Mouse (Mus musculus) hindbrain, embryonic 15.5 days (tissue): ENCODE measurements around the gene Mindy2. TPM values are rescaled to one million over a fixed set of nuclear protein-coding genes. Genes with fewer than 3 reads are reported as not detected.
A peak's percentile ranks its signal among the peaks of the same experiment; 100 is the strongest.

ENCODE experiments used
- ATAC-seq: fragments of 200-750 bp; cut with Nextera tagmentation; 2 replicates; pipeline ENCODE4 v1.8.0; 2017; ENCODE audit warnings: low read depth, moderate number of reproducible peaks, moderate TSS enrichment; ENCODE audit not compliant: low FRiP score
- H3K27ac ChIP-seq: fragments of 300-500 bp; sonication (generic); replicated peaks from 2 replicates; pipeline ENCODE4 v1.5.1; 2015; ENCODE audit warnings: mild to moderate bottlenecking, inconsistent platforms
- H3K27me3 ChIP-seq: fragments of 300-500 bp; sonication (generic); 2 replicates; pipeline ENCODE4 v1.6.1; 2015; ENCODE audit warnings: control low read depth, inconsistent platforms
- H3K36me3 ChIP-seq: fragments of 300-500 bp; sonication (generic); 2 replicates; pipeline ENCODE4 v1.6.1; 2015; ENCODE audit warnings: control low read depth, inconsistent platforms
- H3K4me1 ChIP-seq: fragments of 300-500 bp; sonication (generic); replicated peaks from 2 replicates; pipeline ENCODE4 v1.6.1; 2015; ENCODE audit warnings: control low read depth, inconsistent platforms
- H3K4me2 ChIP-seq: fragments of 300-500 bp; sonication (generic); 2 replicates; pipeline ENCODE4 v1.6.1; 2015; ENCODE audit warnings: moderate library complexity, mild to moderate bottlenecking, inconsistent platforms
- H3K4me3 ChIP-seq: fragments of 300-500 bp; sonication (generic); 2 replicates; pipeline ENCODE4 v1.5.1; 2015; ENCODE audit warnings: mild to moderate bottlenecking, inconsistent platforms
- H3K9ac ChIP-seq: fragments of 300-500 bp; sonication (generic); 2 replicates; pipeline ENCODE4 v1.6.1; 2015; ENCODE audit warnings: inconsistent platforms
- H3K9me3 ChIP-seq: fragments of 300-500 bp; sonication (generic); 2 replicates; pipeline ENCODE4 v1.6.1; 2016; ENCODE audit warnings: control low read depth, inconsistent platforms
- WGBS: fragments of 180-500 bp; shearing (Covaris S2); methylation state at CpG from one replicate; pipeline ENCODE4 v1.1.7; 2015; 5-methylcytosine and 5-hydroxymethylcytosine counted together
- polyA plus RNA-seq: library from polyadenylated mRNA; unstranded; fragments of >200 nt; fragmentation: Nextera tagmentation; extraction: Ambion mirVana; gene quantifications from 2 replicates; pipeline ENCODE4 v1.2.1, GENCODE M21; 2015

The Mindy2 gene
- polyA plus RNA-seq, 1 experiment from 2014 or later = 28.0 TPM

- H3K36me3 ChIP-seq = no peaks in the 10 kb centered on the region
- WGBS = 68% methylated on average over 16 of the region's 16 CpGs
- H3K4me2 ChIP-seq = no peak overlapping the region
- no peaks in the 10 kb centered on the region for H3K4me1 ChIP-seq
- H3K4me3 ChIP-seq = no peak overlapping the region
- H3K27me3 ChIP-seq = no peaks in the 10 kb centered on the region
- no peak overlapping the region for H3K9ac ChIP-seq
- H3K9me3 ChIP-seq = no peaks in the 10 kb centered on the region
- ATAC-seq = no peak
- no peak overlapping the region for H3K27ac ChIP-seq
These were observed 8.6 kb upstream of the Mindy2 start for GRCm38 (mm10) chr9:70665372-70666145.

GRCm38 (mm10) chr9:70664847-70665246, 7.9 kb upstream of the Mindy2 start:
- 91% methylated on average over 4 of the region's 4 CpGs for WGBS
- Histone ChIP-seq H3K9me3 (no peaks in the 10 kb centered on the region), H3K27ac (no peak overlapping the region), H3K4me2 (no peak overlapping the region), H3K27me3 (no peaks in the 10 kb centered on the region), H3K36me3 (no peaks in the 10 kb centered on the region), H3K4me1 (no peaks in the 10 kb centered on the region), H3K9ac (no peak overlapping the region), H3K4me3 (no peak overlapping the region)
- no peak for ATAC-seq

DNA sequence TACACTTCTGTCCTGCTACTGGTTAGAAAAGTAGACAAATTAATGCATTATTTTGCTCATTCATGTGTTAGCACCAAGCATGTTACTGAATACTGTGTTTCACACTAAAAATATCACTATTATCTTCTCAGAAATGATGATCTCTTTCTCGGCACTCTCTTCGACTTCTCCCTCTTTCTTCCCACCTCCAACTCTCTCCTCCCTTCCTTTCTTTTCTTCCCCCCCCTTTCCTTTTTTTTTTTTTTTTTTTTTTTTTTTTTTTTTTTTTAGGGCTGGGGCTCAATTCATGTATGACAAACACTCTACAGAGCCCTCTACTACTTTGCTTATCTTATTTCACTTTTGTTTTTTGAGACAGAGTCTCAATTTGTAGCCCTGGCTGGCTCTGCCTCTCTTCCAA, 1.3 kb upstream of the Mindy2 start:
- H3K9ac ChIP-seq = no peak overlapping the region
- H3K27ac ChIP-seq = no peak overlapping the region
- no peaks in the 10 kb centered on the region for H3K36me3 ChIP-seq
- peaks cover 29% of the 10 kb centered on the region for H3K4me1 ChIP-seq
- WGBS = 74% methylated on average over 2 of the region's 2 CpGs
- H3K4me3 ChIP-seq = no peak overlapping the region
- H3K9me3 ChIP-seq = no peaks in the 10 kb centered on the region
- ATAC-seq = no peak
- H3K4me2 ChIP-seq = no peak overlapping the region
- H3K27me3 ChIP-seq = no peaks in the 10 kb centered on the region

- WGBS = under 1% methylated on average over 63 of the region's 72 CpGs
These were observed 605 bp downstream of the Mindy2 start, which contains the start of gene Gm10642 for GRCm38 (mm10) chr9:70656130-70657007. Gene Gm10642, plus strand, starts transcription at chr9:70656251.

DNA sequence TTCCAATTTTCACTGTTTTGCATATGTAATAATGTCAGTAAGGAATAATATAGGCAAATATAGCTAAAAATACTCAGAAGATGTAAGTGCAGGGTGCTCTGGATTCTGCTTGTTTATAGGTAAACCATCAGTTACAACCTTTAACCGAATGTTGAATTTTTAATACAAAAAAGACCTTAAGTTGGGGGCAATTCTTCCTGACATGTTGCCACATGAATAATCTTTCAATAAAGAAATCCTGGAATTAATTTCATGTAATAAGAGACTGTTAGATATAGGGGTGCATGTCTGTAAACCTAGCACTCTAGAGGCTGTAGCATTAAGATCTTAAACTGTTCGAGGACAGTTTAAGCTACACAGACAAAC, 1.2 kb downstream of the Mindy2 start:
- H3K27me3 ChIP-seq = no peaks in the 10 kb centered on the region
- no peaks in the 10 kb centered on the region for H3K36me3 ChIP-seq
- peak overlapping the region; percentile 98 for H3K9ac ChIP-seq
- no peaks in the 10 kb centered on the region for H3K9me3 ChIP-seq
- H3K4me3 ChIP-seq = peak overlapping the region; percentile 97
- H3K4me1 ChIP-seq = peaks cover 44% of the 10 kb centered on the region
- ATAC-seq = no peak
- peak overlapping the region; percentile 98; the same call in 1 of the 2 replicates for H3K27ac ChIP-seq
- WGBS = 34% methylated on average over 2 of the region's 2 CpGs
- peak overlapping the region; percentile 57 for H3K4me2 ChIP-seq

More at GRCm38 (mm10) chr9:70656130-70657007, 605 bp downstream of the Mindy2 start, which contains the start of gene Gm10642:
- Histone ChIP-seq H3K4me1 (peaks cover 44% of the 10 kb centered on the region), H3K9me3 (no peaks in the 10 kb centered on the region), H3K4me3 (peak within 1 kb of the TSS; percentile 97), H3K27me3 (no peaks in the 10 kb centered on the region), H3K9ac (peak within 1 kb of the TSS; percentile 98), H3K27ac (peak within 1 kb of the TSS; percentile 98), H3K4me2 (peak within 1 kb of the TSS; percentile 57), H3K36me3 (no peaks in the 10 kb centered on the region)
- peak; percentile 57 for ATAC-seq

GRCm38 (mm10) chr9:70654496-70654895, 2.5 kb downstream of the Mindy2 start:
- Histone ChIP-seq H3K4me2 (peak overlapping the region; percentile 57), H3K4me3 (peak overlapping the region; percentile 97), H3K4me1 (peaks cover 44% of the 10 kb centered on the region), H3K36me3 (no peaks in the 10 kb centered on the region), H3K27ac (no peak overlapping the region), H3K9me3 (no peaks in the 10 kb centered on the region), H3K27me3 (no peaks in the 10 kb centered on the region), H3K9ac (no peak overlapping the region)
- ATAC-seq = no peak
- 65% methylated on average over 4 of the region's 4 CpGs for WGBS

DNA sequence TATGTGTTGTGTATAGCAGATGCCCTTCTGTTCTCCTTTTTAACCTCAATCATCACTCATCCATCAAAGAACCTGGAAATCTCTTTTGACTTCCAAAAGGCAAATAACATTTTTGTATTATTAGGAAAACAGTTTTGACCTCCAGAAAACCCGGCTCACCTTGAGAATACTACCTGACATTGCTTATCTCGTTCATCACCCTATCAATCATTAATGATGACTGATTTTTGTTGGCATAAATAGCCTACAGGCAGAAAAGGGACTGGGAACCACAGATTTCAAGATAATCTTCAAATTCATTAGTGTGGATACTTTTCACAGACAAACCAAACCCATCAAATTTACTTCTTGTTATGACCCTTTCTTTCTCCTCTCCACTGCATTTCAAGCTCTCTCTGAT, 3.1 kb downstream of the Mindy2 start:
- peak overlapping the region; percentile 97 for H3K4me3 ChIP-seq
- no peak overlapping the region for H3K9ac ChIP-seq
- H3K4me1 ChIP-seq = peaks cover 44% of the 10 kb centered on the region
- 76% methylated on average over 2 of the region's 2 CpGs for WGBS
- no peak for ATAC-seq
- H3K9me3 ChIP-seq = no peaks in the 10 kb centered on the region
- H3K4me2 ChIP-seq = peak overlapping the region; percentile 57
- H3K27me3 ChIP-seq = no peaks in the 10 kb centered on the region
- H3K27ac ChIP-seq = no peak overlapping the region
- H3K36me3 ChIP-seq = no peaks in the 10 kb centered on the region

DNA sequence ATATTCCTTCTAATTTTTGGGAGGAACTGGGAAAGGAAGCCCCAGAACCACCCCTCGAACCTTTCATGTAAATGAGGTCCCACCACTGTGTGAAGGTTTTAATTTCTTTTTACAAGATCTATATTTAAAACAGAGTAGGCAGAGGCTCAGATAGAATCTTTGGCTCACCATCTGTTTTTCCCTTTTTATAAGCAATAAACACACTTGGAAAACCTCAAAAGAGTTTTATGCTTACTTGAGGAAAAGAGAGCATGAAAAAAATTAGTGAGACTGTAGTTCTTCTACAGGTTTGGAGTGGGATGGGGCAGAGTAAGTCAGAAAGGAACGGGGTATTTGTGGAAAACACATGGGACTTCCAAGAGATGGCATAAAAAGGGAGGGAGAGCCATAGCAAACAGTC, 4.8 kb downstream of the Mindy2 start:
- Histone ChIP-seq H3K27me3 (no peaks in the 10 kb centered on the region), H3K9me3 (no peaks in the 10 kb centered on the region), H3K4me1 (peaks cover 39% of the 10 kb centered on the region), H3K27ac (no peak overlapping the region), H3K4me3 (no peak overlapping the region), H3K36me3 (no peaks in the 10 kb centered on the region), H3K4me2 (no peak overlapping the region), H3K9ac (no peak overlapping the region)
- no peak for ATAC-seq
- 82% methylated on average over 2 of the region's 2 CpGs for WGBS

DNA sequence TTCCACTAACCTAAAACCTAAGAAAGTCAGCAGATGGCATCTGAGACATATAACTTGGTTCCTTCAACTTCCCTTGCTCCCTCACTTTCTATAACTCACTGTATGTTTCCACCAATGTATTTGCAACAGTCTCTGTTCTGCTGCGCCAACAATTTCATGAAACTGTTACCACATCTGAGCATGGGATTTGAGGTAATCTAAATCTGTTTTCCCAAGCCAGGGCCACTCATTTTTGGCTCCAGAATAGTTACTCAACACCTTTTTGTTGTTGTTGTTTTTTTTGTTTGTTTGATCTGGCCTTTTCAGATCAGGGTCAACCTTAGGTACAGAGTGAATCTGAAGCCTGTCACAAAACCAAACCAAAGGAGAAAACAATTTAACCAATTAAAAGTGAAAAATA, 6.0 kb downstream of the Mindy2 start:
- H3K9me3 ChIP-seq = no peaks in the 10 kb centered on the region
- no peaks in the 10 kb centered on the region for H3K36me3 ChIP-seq
- peaks cover 39% of the 10 kb centered on the region for H3K4me1 ChIP-seq
- H3K4me3 ChIP-seq = no peak overlapping the region
- no peak overlapping the region for H3K4me2 ChIP-seq
- 98% methylated on average over 1 of the region's 1 CpGs for WGBS
- ATAC-seq = no peak
- no peak overlapping the region for H3K27ac ChIP-seq
- H3K9ac ChIP-seq = no peak overlapping the region
- no peaks in the 10 kb centered on the region for H3K27me3 ChIP-seq

DNA sequence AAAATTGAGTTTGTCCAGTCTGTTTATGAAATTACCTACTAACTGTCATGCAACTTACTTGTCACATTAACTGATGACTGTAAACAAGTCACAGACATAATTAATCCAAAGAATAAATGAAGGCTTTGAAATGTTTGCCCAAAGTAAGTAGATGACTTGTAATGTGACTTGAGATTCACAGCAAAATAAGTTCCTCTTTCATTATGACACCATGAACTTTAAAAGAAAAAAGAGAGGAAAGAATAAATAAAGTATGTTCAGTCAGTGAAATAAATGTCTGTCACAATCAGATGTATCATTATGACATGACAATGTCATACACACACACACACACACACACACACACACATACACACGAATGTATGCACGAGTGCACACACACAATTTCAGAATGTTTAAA, 6.7 kb downstream of the Mindy2 start:
- no peaks in the 10 kb centered on the region for H3K9me3 ChIP-seq
- no peak overlapping the region for H3K4me2 ChIP-seq
- no peak for ATAC-seq
- no peak overlapping the region for H3K4me3 ChIP-seq
- no peaks in the 10 kb centered on the region for H3K36me3 ChIP-seq
- no peak overlapping the region for H3K9ac ChIP-seq
- H3K27me3 ChIP-seq = no peaks in the 10 kb centered on the region
- 92% methylated on average over 2 of the region's 2 CpGs for WGBS
- no peak overlapping the region for H3K27ac ChIP-seq
- peaks cover 35% of the 10 kb centered on the region for H3K4me1 ChIP-seq

DNA sequence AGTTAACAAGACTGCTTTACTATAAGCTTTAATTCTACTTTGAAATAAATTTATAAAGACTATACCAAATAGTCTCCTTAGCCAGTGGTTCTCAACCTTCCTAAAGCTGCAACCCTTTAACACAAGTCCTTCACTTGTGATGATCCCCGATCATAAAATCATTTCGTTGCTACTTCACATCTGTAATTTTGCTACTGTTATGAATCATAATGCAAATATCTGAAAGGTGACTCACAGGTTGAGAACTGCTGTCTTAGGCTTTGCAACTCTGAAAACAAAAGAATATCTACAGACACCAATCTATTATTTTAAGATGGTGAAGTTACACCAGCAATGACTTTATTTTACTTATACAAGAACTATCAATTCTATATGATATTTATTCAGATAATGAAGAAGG, 20.2 kb downstream of the Mindy2 start:
- Histone ChIP-seq H3K9ac (no peak overlapping the region), H3K4me2 (no peak overlapping the region), H3K9me3 (no peaks in the 10 kb centered on the region), H3K36me3 (peaks cover 16% of the 10 kb centered on the region; the same call in 1 of the 2 replicates), H3K27me3 (no peaks in the 10 kb centered on the region), H3K4me3 (no peak overlapping the region), H3K4me1 (no peaks in the 10 kb centered on the region), H3K27ac (no peak overlapping the region)
- 90% methylated on average over 2 of the region's 2 CpGs for WGBS
- no peak for ATAC-seq

GRCm38 (mm10) chr9:70631665-70632064, 25.3 kb downstream of the Mindy2 start:
- 31% methylated on average over 5 of the region's 5 CpGs for WGBS

More at GRCm38 (mm10) chr9:70631665-70632064, 25.3 kb downstream of the Mindy2 start:
- no peaks in the 10 kb centered on the region for H3K27me3 ChIP-seq
- H3K4me1 ChIP-seq = no peaks in the 10 kb centered on the region
- H3K9ac ChIP-seq = no peak overlapping the region
- ATAC-seq = no peak
- peaks cover 9% of the 10 kb centered on the region; the same call in 1 of the 2 replicates for H3K36me3 ChIP-seq
- H3K4me3 ChIP-seq = no peak overlapping the region
- H3K9me3 ChIP-seq = no peaks in the 10 kb centered on the region
- no peak overlapping the region for H3K4me2 ChIP-seq
- H3K27ac ChIP-seq = no peak overlapping the region
